Mouse (Mus musculus) MEL (cell line): ENCODE measurements at regions not wholly inside any gene's neighbourhood (a gene's known extent, or its start where the extent isn't known, plus 50 kb on each side); places are given as distances from the start of the nearest gene placed in this dataset.

Experiments
- DNase-seq: peaks from one replicate; pipeline ENCODE4 v3.0.0; 2011; ENCODE audit warnings: low read depth, low spot score
- H3K27ac ChIP-seq: 2 replicates; pipeline ENCODE4 v1.5.1; 2012; ENCODE audit warnings: low read depth, mild to moderate bottlenecking, control low read depth, low read length, moderate library complexity; ENCODE audit not compliant: control insufficient read depth
- H3K27me3 ChIP-seq, 2 experiments: fragments of 150-350 bp in 1 of 2; sonication (generic) in 1 of 2; 2 replicates each; pipeline ENCODE4 v1.6.1; 2012; ENCODE audit warnings: low read length in 2 of 2, mild to moderate bottlenecking in 2 of 2, improper control_type of control experiment in 1 of 2, moderate library complexity in 1 of 2; ENCODE audit not compliant: insufficient read depth in 2 of 2, control insufficient read depth in 1 of 2
- H3K36me3 ChIP-seq, 2 experiments: 2 replicates each; pipeline ENCODE4 v1.6.1; 2012 to 2014; ENCODE audit warnings: low read length in 2 of 2, improper control_type of control experiment in 1 of 2, inconsistent platforms in 1 of 2, mild to moderate bottlenecking in 1 of 2; ENCODE audit not compliant: insufficient read depth in 2 of 2, control insufficient read depth in 1 of 2
- H3K4me1 ChIP-seq, 2 experiments: fragments of 150-350 bp in 1 of 2; sonication (generic) in 1 of 2; 2 replicates each; pipeline ENCODE4 v1.6.1; 2012; ENCODE audit warnings: low read length in 2 of 2, improper control_type of control experiment in 1 of 2, mild to moderate bottlenecking in 1 of 2; ENCODE audit not compliant: insufficient read depth in 2 of 2, control insufficient read depth in 1 of 2
- H3K4me3 ChIP-seq, 2 experiments: fragments of 150-350 bp in 1 of 2; sonication (generic) in 1 of 2; 2 replicates each; pipeline ENCODE4 v1.5.1; 2012; ENCODE audit warnings: low read depth in 2 of 2, low read length in 2 of 2, mild to moderate bottlenecking in 2 of 2, moderate library complexity in 2 of 2, control low read depth in 1 of 2, improper control_type of control experiment in 1 of 2; ENCODE audit not compliant: control insufficient read depth in 1 of 2, insufficient read depth in 1 of 2
- H3K79me2 ChIP-seq: 2 replicates; pipeline ENCODE4 v1.6.1; 2012; ENCODE audit warnings: mild to moderate bottlenecking, low read length, moderate library complexity; ENCODE audit not compliant: control insufficient read depth, poor library complexity, insufficient read depth
- H3K9ac ChIP-seq: 2 replicates; pipeline ENCODE4 v1.6.1; 2012; ENCODE audit warnings: low read depth, mild to moderate bottlenecking, control low read depth, low read length, moderate library complexity; ENCODE audit not compliant: control insufficient read depth, poor library complexity, severe bottlenecking
- H3K9me3 ChIP-seq: fragments of 150-350 bp; sonication (generic); replicated peaks from 2 replicates; pipeline ENCODE4 v1.6.1; 2012; ENCODE audit warnings: mild to moderate bottlenecking, low read length, improper control_type of control experiment, moderate library complexity; ENCODE audit not compliant: insufficient read depth
- BHLHE40 ChIP-seq: IDR thresholded peaks from 2 replicates; pipeline ENCODE4 v1.6.1; 2012; ENCODE audit warnings: low read depth, mild to moderate bottlenecking, inconsistent platforms, low read length, improper control_type of control experiment, borderline replicate concordance
- ELF1 ChIP-seq: IDR thresholded peaks from 2 replicates; pipeline ENCODE4 v1.6.1; 2014; ENCODE audit warnings: low read depth, mild to moderate bottlenecking, inconsistent platforms, low read length, improper control_type of control experiment, moderate library complexity
- EP300 ChIP-seq, 2 experiments: IDR thresholded peaks; 2 replicates each; pipeline ENCODE4 v1.6.1; 2011; ENCODE audit warnings: improper control_type of control experiment in 2 of 2, low read length in 2 of 2, low read depth in 1 of 2, mild to moderate bottlenecking in 1 of 2
- GABPA ChIP-seq: IDR thresholded peaks from 2 replicates; pipeline ENCODE4 v1.6.1; 2012; ENCODE audit warnings: low read depth, mild to moderate bottlenecking, inconsistent platforms, low read length, improper control_type of control experiment, moderate library complexity
- HCFC1 ChIP-seq: IDR thresholded peaks from 2 replicates; pipeline ENCODE4 v1.6.1; 2012; ENCODE audit warnings: low read depth, mild to moderate bottlenecking, inconsistent platforms, low read length, improper control_type of control experiment, moderate library complexity
- KAT2A ChIP-seq: conservative IDR thresholded peaks from 2 replicates; pipeline ENCODE4 v1.6.1; 2012; ENCODE audit warnings: low read depth, low read length, improper control_type of control experiment, inconsistent platforms
- MAFK ChIP-seq: IDR thresholded peaks from 2 replicates; pipeline ENCODE4 v1.6.1; 2011; ENCODE audit warnings: low read depth, mild to moderate bottlenecking, low read length, improper control_type of control experiment, borderline replicate concordance
- MAX ChIP-seq: IDR thresholded peaks from 2 replicates; pipeline ENCODE4 v1.6.1; 2011; ENCODE audit warnings: low read length, improper control_type of control experiment
- MAZ ChIP-seq: IDR thresholded peaks from 2 replicates; pipeline ENCODE4 v1.6.1; 2012; ENCODE audit warnings: low read depth, mild to moderate bottlenecking, inconsistent platforms, low read length, improper control_type of control experiment
- MEF2A ChIP-seq: IDR thresholded peaks from 2 replicates; pipeline ENCODE4 v1.6.1; 2014; ENCODE audit warnings: low read depth, mild to moderate bottlenecking, inconsistent platforms, low read length, improper control_type of control experiment; ENCODE audit not compliant: poor library complexity, insufficient replicate concordance, severe bottlenecking; ENCODE audit errors: extremely low read depth
- MYB ChIP-seq: IDR thresholded peaks from 2 replicates; pipeline ENCODE4 v1.6.1; 2011; ENCODE audit warnings: mild to moderate bottlenecking, low read depth, low read length, improper control_type of control experiment
- MYC ChIP-seq: IDR thresholded peaks from 2 replicates; pipeline ENCODE4 v1.6.1; 2011; ENCODE audit warnings: low read depth, mild to moderate bottlenecking, low read length, improper control_type of control experiment, moderate library complexity
- NELFE ChIP-seq: IDR thresholded peaks from 2 replicates; pipeline ENCODE4 v1.6.1; 2011; ENCODE audit warnings: low read depth, low read length, improper control_type of control experiment
- POLR2A ChIP-seq, 2 experiments: IDR thresholded peaks; 2 replicates each; pipeline ENCODE4 v1.6.1; 2011 to 2012; ENCODE audit warnings: low read length in 2 of 2, mild to moderate bottlenecking in 2 of 2, control low read depth in 1 of 2, improper control_type of control experiment in 1 of 2, low read depth in 1 of 2, moderate library complexity in 1 of 2; ENCODE audit not compliant: control insufficient read depth in 1 of 2, insufficient read depth in 1 of 2, poor library complexity in 1 of 2
- POLR2AphosphoS2 ChIP-seq: IDR thresholded peaks from 2 replicates; pipeline ENCODE4 v1.6.1; 2011; ENCODE audit warnings: low read length, improper control_type of control experiment
- POLR2AphosphoS5 ChIP-seq: IDR thresholded peaks from 2 replicates; pipeline ENCODE4 v1.6.1; 2012; ENCODE audit warnings: low read depth, borderline replicate concordance, mild to moderate bottlenecking, inconsistent platforms, low read length, moderate library complexity, mixed read lengths
- RCOR1 ChIP-seq: IDR thresholded peaks from 2 replicates; pipeline ENCODE4 v1.6.1; 2012; ENCODE audit warnings: low read depth, mild to moderate bottlenecking, inconsistent platforms, low read length, improper control_type of control experiment
- SIN3A ChIP-seq: IDR thresholded peaks from 2 replicates; pipeline ENCODE4 v1.6.1; 2012; ENCODE audit warnings: low read length, improper control_type of control experiment, inconsistent platforms
- SMC3 ChIP-seq: IDR thresholded peaks from 2 replicates; pipeline ENCODE4 v1.6.1; 2011; ENCODE audit warnings: low read depth, low read length, improper control_type of control experiment
- TBP ChIP-seq: IDR thresholded peaks from 2 replicates; pipeline ENCODE4 v1.8.0; 2011; ENCODE audit warnings: low read depth, low read length, improper control_type of control experiment
- TCF12 ChIP-seq: IDR thresholded peaks from 2 replicates; pipeline ENCODE4 v1.6.1; 2014; ENCODE audit warnings: low read depth, mild to moderate bottlenecking, inconsistent platforms, low read length, improper control_type of control experiment, moderate library complexity
- USF2 ChIP-seq, 2 experiments: IDR thresholded peaks; 2 replicates each; pipeline ENCODE4 v1.6.1; 2011 to 2012; ENCODE audit warnings: improper control_type of control experiment in 2 of 2, low read length in 2 of 2, borderline replicate concordance in 1 of 2, inconsistent platforms in 1 of 2, low read depth in 1 of 2, mild to moderate bottlenecking in 1 of 2; ENCODE audit not compliant: insufficient read depth in 1 of 2
- ZKSCAN1 ChIP-seq: IDR thresholded peaks from 2 replicates; pipeline ENCODE4 v1.6.1; 2012; ENCODE audit warnings: low read depth, mild to moderate bottlenecking, inconsistent platforms, low read length, improper control_type of control experiment, moderate library complexity

GRCm38 (mm10) chr11:63793732-63794503 is 128.2 kb downstream of the Hs3st3b1 start:
- TF ChIP-seq POLR2A (IDR thresholded peaks at IDR 0.05; ENCODE audit: control insufficient read depth in 1 of 2, insufficient read depth in 1 of 2, low read depth in 1 of 2, low read length in 2 of 2, poor library complexity in 1 of 2) (no peak), BHLHE40 (no peak), MAFK (no peak), KAT2A (no peak), ZKSCAN1 (no peak)
- TF ChIP-seq, all 39 proteins: peak for 0
- H3K27me3 ChIP-seq = no peaks in the 10 kb centered on the region
- no peak for DNase-seq
- no peaks in the 10 kb centered on the region for H3K36me3 ChIP-seq
- H3K9ac ChIP-seq = no peak overlapping the region
- no peak overlapping the region for H3K27ac ChIP-seq
- no peaks in the 10 kb centered on the region for H3K9me3 ChIP-seq
- H3K4me1 ChIP-seq = no peaks in the 10 kb centered on the region
- no peaks in the 10 kb centered on the region for H3K79me2 ChIP-seq
- no peak overlapping the region for H3K4me3 ChIP-seq

- Histone ChIP-seq H3K27ac (no peak overlapping the region), H3K27me3 (no peaks in the 10 kb centered on the region), H3K4me1 (no peaks in the 10 kb centered on the region), H3K9me3 (no peaks in the 10 kb centered on the region), H3K4me3 (no peak overlapping the region), H3K9ac (no peak overlapping the region), H3K79me2 (no peaks in the 10 kb centered on the region), H3K36me3 (no peaks in the 10 kb centered on the region)
- TF ChIP-seq MEF2A = no peak
- TF ChIP-seq ZKSCAN1 = no peak
- TF ChIP-seq USF2 (IDR thresholded peaks at IDR 0.05; ENCODE audit: borderline replicate concordance in 1 of 2, insufficient read depth in 1 of 2, low read depth in 1 of 2, low read length in 2 of 2) = no peak
- no peak for TF ChIP-seq RCOR1
- no peak for DNase-seq
Measured at GRCm38 (mm10) chr11:63812146-63812545, 109.9 kb downstream of the Hs3st3b1 start.

- Histone ChIP-seq H3K4me3 (no peak overlapping the region), H3K27ac (no peak overlapping the region), H3K27me3 (no peaks in the 10 kb centered on the region), H3K4me1 (no peaks in the 10 kb centered on the region), H3K9ac (no peak overlapping the region), H3K36me3 (no peaks in the 10 kb centered on the region), H3K79me2 (no peaks in the 10 kb centered on the region)
- TF ChIP-seq SMC3 (no peak), EP300 (IDR thresholded peaks at IDR 0.05; ENCODE audit: low read depth in 1 of 2, low read length in 2 of 2) (no peak), TBP (no peak), MAZ (no peak), MAX (no peak), SIN3A (no peak), HCFC1 (no peak), MYB (no peak), NELFE (no peak), GABPA (no peak), POLR2AphosphoS5 (no peak), TCF12 (no peak), MYC (no peak), POLR2AphosphoS2 (no peak), ELF1 (no peak)
- TF ChIP-seq, all 39 proteins: peak for 0
- H3K9me3 ChIP-seq = no peaks in the 10 kb centered on the region
- DNase-seq = no peak
Measured at GRCm38 (mm10) chr11:63822847-63823246, 99.2 kb downstream of the Hs3st3b1 start.
